Mouse (Mus musculus) spleen, adult 2 months (tissue): Measurements from ENCODE around the gene Acbd7. TPM values are rescaled to one million over a fixed set of nuclear protein-coding genes. Genes with fewer than 3 reads are reported as not detected.
A peak's percentile ranks its signal among the peaks of the same experiment; 100 is the strongest.

Source experiments
- DNase-seq, 2 experiments: peaks; one replicate each; pipeline versions ENCODE4 v3.0.0 to v3.0.0-alpha.2; 2012 to 2021; ENCODE audit warnings: low spot score in 2 of 2, low read depth in 1 of 2
- H3K27ac ChIP-seq: fragments of 200-500 bp; 2 replicates; pipeline ENCODE4 v1.5.1; 2012; ENCODE audit warnings: low read length, inconsistent platforms; ENCODE audit not compliant: insufficient read depth
- H3K27me3 ChIP-seq: fragments of 200-500 bp; 2 replicates; pipeline ENCODE4 v1.6.1; 2012; ENCODE audit warnings: mild to moderate bottlenecking, moderate library complexity, low read length, inconsistent platforms; ENCODE audit not compliant: control insufficient read depth, insufficient read depth
- H3K36me3 ChIP-seq: fragments of 200-500 bp; 2 replicates; pipeline ENCODE4 v1.6.1; 2012; ENCODE audit warnings: mild to moderate bottlenecking, low read length, inconsistent platforms; ENCODE audit not compliant: control insufficient read depth, insufficient read depth
- H3K4me1 ChIP-seq: fragments of 200-500 bp; 2 replicates; pipeline ENCODE4 v1.6.1; 2011; ENCODE audit warnings: inconsistent platforms; ENCODE audit not compliant: control insufficient read depth, insufficient read depth, insufficient read length
- H3K4me3 ChIP-seq: fragments of 200-500 bp; 2 replicates; pipeline ENCODE4 v1.5.1; 2011; ENCODE audit warnings: mild to moderate bottlenecking, inconsistent platforms; ENCODE audit not compliant: insufficient read depth, insufficient read length; ENCODE audit errors: extremely low read depth
- CTCF ChIP-seq: fragments of 200-500 bp; IDR thresholded peaks from 2 replicates; pipeline ENCODE4 v1.5.1; 2011; ENCODE audit warnings: mild to moderate bottlenecking, inconsistent platforms; ENCODE audit not compliant: insufficient read depth, insufficient read length, insufficient replicate concordance; ENCODE audit errors: extremely low read depth
- POLR2A ChIP-seq: fragments of 200-500 bp; IDR thresholded peaks from 2 replicates; pipeline ENCODE4 v1.6.1; 2011; ENCODE audit warnings: low read depth, low read length, inconsistent platforms
- WGBS: fragments of 180-500 bp; shearing (Covaris S2); methylation state at CpG from one replicate; pipeline ENCODE4 v1.1.7; 2018; 5-methylcytosine and 5-hydroxymethylcytosine counted together
- polyA plus RNA-seq: library from polyadenylated mRNA; depleted of rRNA; stranded (reverse); fragments of >200 nt; gene quantifications from 2 replicates; pipeline ENCODE4 v1.2.3, GENCODE M21; 2012

Gene Acbd7
- polyA plus RNA-seq, 1 experiment: not detected

- Histone ChIP-seq H3K4me1 (no peaks in the 10 kb centered on the region), H3K27me3 (no peaks in the 10 kb centered on the region), H3K36me3 (peaks cover 25% of the 10 kb centered on the region), H3K27ac (no peak overlapping the region), H3K4me3 (no peak overlapping the region)
- 91% methylated on average over 7 of the region's 7 CpGs for WGBS
- DNase-seq: no peak
- TF ChIP-seq CTCF (no peak), POLR2A (no peak)
Observed at GRCm38 (mm10) chr2:3324381-3325130, 11.4 kb upstream of the Acbd7 start.

GRCm38 (mm10) chr2:3326547-3326946 lies 9.4 kb upstream of the Acbd7 start:
- Histone ChIP-seq H3K4me1 (no peaks in the 10 kb centered on the region; the same call in 1 of the 2 replicates), H3K4me3 (no peak overlapping the region), H3K27ac (no peak overlapping the region), H3K27me3 (no peaks in the 10 kb centered on the region), H3K36me3 (peaks cover 23% of the 10 kb centered on the region)
- no peak for DNase-seq
- whole genome bisulfite sequencing: 88% methylated on average over 1 of the region's 1 CpGs
- TF ChIP-seq POLR2A: no peak
- no peak for TF ChIP-seq CTCF

GRCm38 (mm10) chr2:3327351-3327750 lies 8.6 kb upstream of the Acbd7 start:
- peaks cover 23% of the 10 kb centered on the region for H3K36me3 ChIP-seq
- WGBS: 26% methylated on average over 1 of the region's 1 CpGs
- H3K27me3 ChIP-seq: no peaks in the 10 kb centered on the region
- no peaks in the 10 kb centered on the region; the same call in 1 of the 2 replicates for H3K4me1 ChIP-seq
- H3K27ac ChIP-seq: no peak overlapping the region
- TF ChIP-seq POLR2A: no peak
- TF ChIP-seq CTCF: peak; percentile 42; the same call in 1 of the 2 replicates
- peak; percentile 18 to 49 for DNase-seq
- no peak overlapping the region for H3K4me3 ChIP-seq

- no peaks in the 10 kb centered on the region for H3K27me3 ChIP-seq
- no peak overlapping the region for H3K27ac ChIP-seq
- H3K4me3 ChIP-seq: no peak overlapping the region
- H3K4me1 ChIP-seq: peaks cover 5% of the 10 kb centered on the region; the same call in 1 of the 2 replicates
- 71% methylated on average over 5 of the region's 5 CpGs for WGBS
- DNase-seq: no peak
- peaks cover 8% of the 10 kb centered on the region for H3K36me3 ChIP-seq
- TF ChIP-seq POLR2A (no peak), CTCF (no peak)
Observed at GRCm38 (mm10) chr2:3331071-3331703, 4.8 kb upstream of the Acbd7 start.

- Histone ChIP-seq H3K36me3 (peaks cover 8% of the 10 kb centered on the region), H3K27ac (peak overlapping the region; percentile 73), H3K4me3 (peak overlapping the region; percentile 80), H3K27me3 (no peaks in the 10 kb centered on the region), H3K4me1 (peaks cover 5% of the 10 kb centered on the region; the same call in 1 of the 2 replicates)
- TF ChIP-seq POLR2A (no peak), CTCF (no peak)
- 1% methylated on average over 21 of the region's 21 CpGs for WGBS
- DNase-seq: no peak
Observed at GRCm38 (mm10) chr2:3332056-3332455, 3.9 kb upstream of the Acbd7 start.

- peak; percentile 97 for DNase-seq
- TF ChIP-seq CTCF (no peak), POLR2A (peak; percentile 41)
- Histone ChIP-seq H3K27ac (peak within 1 kb of the TSS; percentile 73), H3K4me3 (peak within 1 kb of the TSS; percentile 91), H3K27me3 (no peaks in the 10 kb centered on the region), H3K36me3 (peaks cover 8% of the 10 kb centered on the region), H3K4me1 (peaks cover 5% of the 10 kb centered on the region; the same call in 1 of the 2 replicates)
- under 1% methylated on average over 45 of the region's 45 CpGs for WGBS
Observed at GRCm38 (mm10) chr2:3332484-3333242, 3.3 kb upstream of the Acbd7 start, which contains the start of gene Rpp38. Gene Rpp38, minus strand, starts transcription at chr2:3332643.
